Mouse (Mus musculus): Measurements from ENCODE around the gene Hbs1l. TPM values are rescaled to one million over a fixed set of nuclear protein-coding genes. Genes with fewer than 3 reads are reported as not detected.

The Hbs1l gene
- total and polyA plus RNA-seq, 2 experiments from 2014 or later: 46.5 to 51.0 TPM

DNA sequence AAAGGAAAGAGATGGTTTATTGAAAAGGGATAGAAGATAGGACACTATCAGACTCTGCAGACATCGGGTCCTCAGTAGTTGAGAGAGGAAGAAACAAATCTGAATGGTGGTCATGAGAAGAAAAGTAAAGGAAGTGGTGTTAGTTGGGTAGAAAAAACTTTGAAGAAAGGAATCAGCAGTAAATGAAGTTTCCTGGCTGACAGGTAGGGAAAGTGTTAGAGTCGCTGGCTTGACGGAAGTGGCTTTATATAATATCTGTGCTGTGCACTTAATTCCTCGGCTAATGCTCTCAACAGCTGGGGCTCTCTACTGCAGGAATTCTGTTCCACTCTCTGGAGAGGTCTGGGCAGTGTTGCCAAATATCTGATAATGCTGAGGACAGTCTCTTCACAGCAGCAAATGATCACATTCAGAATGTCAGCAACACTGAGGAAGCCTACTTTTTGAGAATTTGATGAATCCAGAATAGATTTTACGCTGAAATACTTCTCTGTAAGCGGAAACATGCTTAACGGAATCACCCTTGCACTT, 31.9 kb downstream of the Hbs1l start:
- DNase-seq (ENCODE audit: low spot score) (peak; percentile 28), ATAC-seq (ENCODE audit: insufficient read depth, low read depth) (peak; percentile 75)
- TF ChIP-seq CTCF (IDR thresholded peaks at IDR 0.05; ENCODE audit: low read depth) (no peak), EP300 (IDR thresholded peaks at IDR 0.05; ENCODE audit: low read depth) (no peak)
- Histone ChIP-seq H3K9me3 (replicated peaks; ENCODE audit: control insufficient read depth, low read length) (no peaks in the 10 kb centered on the region), H3K27me3 (ENCODE audit: control insufficient read depth, insufficient read depth, low read length) (no peaks in the 10 kb centered on the region), H3K36me3 (replicated peaks; ENCODE audit: control insufficient read depth, insufficient read depth, low read length) (peaks cover 9% of the 10 kb centered on the region), H3K27ac (ENCODE audit: low read depth) (no peak overlapping the region; the same call in 1 of the 2 replicates), H3K4me2 (ENCODE audit: low read depth, low read length) (peak overlapping the region; percentile 8; the same call in 1 of the 2 replicates), H3K4me3 (ENCODE audit: low read depth, low read length) (no peak overlapping the region), H3K4me1 (ENCODE audit: control insufficient read depth, insufficient read depth) (peaks cover 6% of the 10 kb centered on the region; the same call in 1 of the 2 replicates), H3K9ac (replicated peaks; ENCODE audit: low read depth, low read length) (no peak overlapping the region)
- 25% methylated on average over 7 of the region's 7 CpGs for WGBS

DNA sequence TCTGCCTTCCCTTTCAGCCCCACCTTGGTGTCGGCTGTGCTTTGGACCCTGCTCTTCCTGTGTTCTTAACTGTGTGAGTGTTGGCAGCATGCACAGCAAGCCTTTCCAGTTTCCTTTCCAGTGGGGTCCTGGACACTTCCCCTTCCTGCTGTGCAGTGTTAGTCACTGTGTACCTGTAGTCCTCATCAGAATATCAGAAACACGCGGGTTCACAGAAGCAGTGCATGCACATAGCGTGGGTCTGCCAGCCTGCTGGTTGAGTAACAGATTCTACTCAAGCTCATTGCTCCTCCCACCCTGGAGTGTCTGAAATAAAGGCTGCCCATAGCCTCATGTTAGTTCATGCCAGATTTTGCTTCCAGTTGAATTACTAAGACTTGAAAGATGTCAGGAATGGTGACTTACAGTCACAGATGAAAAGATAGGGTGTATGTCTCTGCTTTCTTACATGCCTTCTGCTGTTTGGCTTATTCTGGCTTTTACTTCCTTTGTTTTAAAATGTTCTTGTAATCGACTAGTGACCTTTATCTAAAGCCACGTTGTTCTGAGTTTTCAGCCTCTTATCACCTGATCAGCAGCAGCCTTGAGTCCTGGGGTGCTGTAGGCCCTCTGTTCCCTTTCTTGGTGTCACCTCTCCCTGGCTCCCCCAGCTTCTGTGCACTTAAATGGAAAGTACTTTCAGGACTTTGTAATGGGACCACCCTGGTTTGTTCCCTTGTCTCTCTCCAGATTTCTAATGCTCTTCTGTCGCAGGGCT, 38.7 kb downstream of the Hbs1l start:
- ATAC-seq (ENCODE audit: insufficient read depth, low read depth) (no peak), DNase-seq (ENCODE audit: low spot score) (peak; percentile 11)
- Histone ChIP-seq H3K4me1 (ENCODE audit: control insufficient read depth, insufficient read depth) (no peaks in the 10 kb centered on the region), H3K4me2 (ENCODE audit: low read depth, low read length) (no peak overlapping the region), H3K9ac (replicated peaks; ENCODE audit: low read depth, low read length) (no peak overlapping the region), H3K27ac (ENCODE audit: low read depth) (no peak overlapping the region), H3K27me3 (ENCODE audit: control insufficient read depth, insufficient read depth, low read length) (no peaks in the 10 kb centered on the region), H3K36me3 (replicated peaks; ENCODE audit: control insufficient read depth, insufficient read depth, low read length) (peaks cover 19% of the 10 kb centered on the region), H3K9me3 (replicated peaks; ENCODE audit: control insufficient read depth, low read length) (peaks cover 5% of the 10 kb centered on the region; the same call in 1 of the 2 replicates), H3K4me3 (ENCODE audit: low read depth, low read length) (no peak overlapping the region)
- WGBS: 47% methylated on average over 7 of the region's 7 CpGs
- TF ChIP-seq CTCF (IDR thresholded peaks at IDR 0.05; ENCODE audit: low read depth) (no peak), EP300 (IDR thresholded peaks at IDR 0.05; ENCODE audit: low read depth) (no peak)

DNA sequence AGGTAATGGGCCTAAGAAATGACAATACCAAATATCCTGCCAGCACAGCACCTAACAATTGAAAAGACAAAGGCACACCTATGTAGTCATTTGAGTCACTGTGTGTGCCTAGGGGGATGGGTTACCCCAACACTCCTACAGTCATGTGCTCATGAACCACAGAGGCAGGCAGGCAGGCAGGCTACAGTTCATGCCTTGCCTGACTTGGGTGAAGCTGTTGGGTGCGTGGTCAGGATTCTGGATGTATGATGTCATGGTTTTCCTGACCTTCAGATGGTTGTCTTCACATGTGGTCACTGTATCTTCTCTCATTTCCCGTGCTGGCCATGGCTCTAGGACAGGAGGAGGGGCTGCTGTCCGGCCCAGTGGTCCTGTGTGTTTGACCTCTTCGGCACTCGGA, 39.8 kb downstream of the Hbs1l start:
- ATAC-seq (ENCODE audit: insufficient read depth, low read depth) (no peak), DNase-seq (ENCODE audit: low spot score) (no peak)
- H3K27me3 ChIP-seq (ENCODE audit: control insufficient read depth, insufficient read depth, low read length): no peaks in the 10 kb centered on the region
- TF ChIP-seq CTCF (IDR thresholded peaks at IDR 0.05; ENCODE audit: low read depth): no peak
- no peak for TF ChIP-seq EP300 (IDR thresholded peaks at IDR 0.05; ENCODE audit: low read depth)
- H3K4me3 ChIP-seq (ENCODE audit: low read depth, low read length): no peak overlapping the region
- no peaks in the 10 kb centered on the region for H3K4me1 ChIP-seq (ENCODE audit: control insufficient read depth, insufficient read depth)
- H3K4me2 ChIP-seq (ENCODE audit: low read depth, low read length): no peak overlapping the region
- no peak overlapping the region for H3K27ac ChIP-seq (ENCODE audit: low read depth)
- H3K9me3 ChIP-seq (replicated peaks; ENCODE audit: control insufficient read depth, low read length): peaks cover 5% of the 10 kb centered on the region; the same call in 1 of the 2 replicates
- no peak overlapping the region for H3K9ac ChIP-seq (replicated peaks; ENCODE audit: low read depth, low read length)
- H3K36me3 ChIP-seq (replicated peaks; ENCODE audit: control insufficient read depth, insufficient read depth, low read length): peaks cover 21% of the 10 kb centered on the region
- 90% methylated on average over 5 of the region's 5 CpGs for WGBS

DNA sequence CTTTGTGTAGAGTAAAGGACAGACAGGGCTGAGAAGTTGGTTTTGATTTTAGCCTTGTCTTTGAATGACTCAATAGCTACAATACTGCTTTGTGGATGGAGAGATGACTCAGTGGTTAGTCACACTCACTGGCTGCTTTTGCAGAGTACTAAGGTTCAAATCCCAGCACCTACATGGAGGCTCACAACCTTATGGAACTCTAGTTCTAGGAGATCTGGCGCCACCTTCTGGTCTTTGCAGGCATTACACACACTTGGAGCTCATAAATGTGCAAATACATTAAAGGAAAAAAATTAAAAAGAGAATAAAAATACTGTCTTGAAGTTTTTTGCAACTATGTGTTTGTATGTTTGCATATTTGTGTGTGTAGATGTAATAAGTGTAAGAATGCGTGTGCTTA, 41.4 kb downstream of the Hbs1l start:
- Histone ChIP-seq H3K27me3 (ENCODE audit: control insufficient read depth, insufficient read depth, low read length) (no peaks in the 10 kb centered on the region), H3K27ac (ENCODE audit: low read depth) (no peak overlapping the region), H3K9ac (replicated peaks; ENCODE audit: low read depth, low read length) (no peak overlapping the region), H3K9me3 (replicated peaks; ENCODE audit: control insufficient read depth, low read length) (peaks cover 5% of the 10 kb centered on the region; the same call in 1 of the 2 replicates), H3K4me3 (ENCODE audit: low read depth, low read length) (no peak overlapping the region), H3K36me3 (replicated peaks; ENCODE audit: control insufficient read depth, insufficient read depth, low read length) (peaks cover 29% of the 10 kb centered on the region), H3K4me2 (ENCODE audit: low read depth, low read length) (no peak overlapping the region), H3K4me1 (ENCODE audit: control insufficient read depth, insufficient read depth) (no peaks in the 10 kb centered on the region)
- DNase-seq (ENCODE audit: low spot score): no peak
- TF ChIP-seq EP300 (IDR thresholded peaks at IDR 0.05; ENCODE audit: low read depth) (no peak), CTCF (IDR thresholded peaks at IDR 0.05; ENCODE audit: low read depth) (peak; percentile 29)
- WGBS: 70% methylated on average over 2 of the region's 2 CpGs
- ATAC-seq (ENCODE audit: insufficient read depth, low read depth): no peak

DNA sequence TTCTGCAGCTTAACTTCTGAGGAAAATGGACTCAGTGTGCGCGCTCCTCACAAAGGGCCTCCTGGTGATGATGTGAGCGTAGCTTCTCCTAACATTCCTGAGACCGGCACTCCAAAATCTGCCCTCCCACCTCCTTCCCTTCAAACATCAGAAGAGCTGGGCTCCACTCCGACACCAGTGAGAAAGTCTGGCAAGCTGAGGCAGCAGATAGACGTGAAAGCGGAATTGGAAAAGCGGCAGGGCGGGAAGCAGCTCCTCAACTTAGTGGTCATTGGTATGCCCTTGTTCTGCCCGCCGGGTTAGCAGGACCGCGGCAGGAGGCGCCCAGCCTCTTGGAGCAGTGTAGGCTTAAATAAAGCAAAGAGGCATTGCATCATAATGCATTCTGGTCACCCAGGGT, 45.9 kb downstream of the Hbs1l start:
- H3K36me3 ChIP-seq (replicated peaks; ENCODE audit: control insufficient read depth, insufficient read depth, low read length): peaks cover 48% of the 10 kb centered on the region
- H3K27me3 ChIP-seq (ENCODE audit: control insufficient read depth, insufficient read depth, low read length): no peaks in the 10 kb centered on the region
- ATAC-seq (ENCODE audit: insufficient read depth, low read depth) (no peak), DNase-seq (ENCODE audit: low spot score) (no peak)
- H3K4me1 ChIP-seq (ENCODE audit: control insufficient read depth, insufficient read depth): no peaks in the 10 kb centered on the region
- H3K4me3 ChIP-seq (ENCODE audit: low read depth, low read length): no peak overlapping the region
- H3K9ac ChIP-seq (replicated peaks; ENCODE audit: low read depth, low read length): no peak overlapping the region
- TF ChIP-seq CTCF (IDR thresholded peaks at IDR 0.05; ENCODE audit: low read depth) (no peak), EP300 (IDR thresholded peaks at IDR 0.05; ENCODE audit: low read depth) (no peak)
- no peak overlapping the region for H3K4me2 ChIP-seq (ENCODE audit: low read depth, low read length)
- H3K27ac ChIP-seq (ENCODE audit: low read depth): no peak overlapping the region
- 84% methylated on average over 14 of the region's 14 CpGs for WGBS
- peaks cover 5% of the 10 kb centered on the region; the same call in 1 of the 2 replicates for H3K9me3 ChIP-seq (replicated peaks; ENCODE audit: control insufficient read depth, low read length)
